Mouse (Mus musculus): ENCODE data around the gene Rgs19. TPM values are rescaled to one million over a fixed set of nuclear protein-coding genes. Genes with fewer than 3 reads are reported as not detected.

The Rgs19 gene
- polyA plus RNA-seq, 1 experiment from 2014 or later, result 32.7 TPM

DNA sequence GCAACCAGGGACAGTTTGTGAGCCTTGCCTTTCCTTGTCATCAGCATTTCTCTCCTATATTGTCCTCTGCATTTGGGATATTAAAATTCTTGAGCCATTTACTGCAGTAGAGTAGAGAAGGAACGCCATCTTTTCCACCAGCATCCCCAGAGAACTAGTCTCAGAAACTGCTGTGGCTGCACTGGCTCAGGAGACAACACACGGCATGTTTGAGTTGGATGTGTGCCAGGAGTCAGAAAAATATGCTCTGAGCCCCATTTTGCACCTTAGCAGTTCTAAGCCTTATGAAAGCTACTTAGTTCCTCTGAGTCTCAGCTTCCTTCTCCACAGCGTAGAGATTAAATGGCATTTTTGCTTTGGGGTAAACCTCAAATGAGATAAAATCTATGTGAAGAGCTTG is 23.2 kb upstream of the Rgs19 start:
- TF ChIP-seq CTCF (IDR thresholded peaks at IDR 0.05) (no peak), EP300 (IDR thresholded peaks at IDR 0.05) (no peak)
- Histone ChIP-seq H3K4me2 (replicated peaks; ENCODE audit: low read depth, low read length) (no peak overlapping the region), H3K4me1 (ENCODE audit: insufficient read depth, low read depth, low read length) (no peaks in the 10 kb centered on the region), H3K36me3 (ENCODE audit: insufficient read depth, low read length) (no peaks in the 10 kb centered on the region), H3K9ac (replicated peaks; ENCODE audit: low read depth) (no peak overlapping the region), H3K9me3 (ENCODE audit: low read length) (no peaks in the 10 kb centered on the region), H3K27me3 (replicated peaks; ENCODE audit: insufficient read depth, low read length) (no peaks in the 10 kb centered on the region), H3K27ac (ENCODE audit: low read length) (no peak overlapping the region), H3K4me3 (ENCODE audit: low read depth, low read length) (no peak overlapping the region)
- WGBS, result 42% methylated on average over 3 of the region's 3 CpGs
- ATAC-seq (no peak), DNase-seq (ENCODE audit: low spot score) (no peak)

DNA sequence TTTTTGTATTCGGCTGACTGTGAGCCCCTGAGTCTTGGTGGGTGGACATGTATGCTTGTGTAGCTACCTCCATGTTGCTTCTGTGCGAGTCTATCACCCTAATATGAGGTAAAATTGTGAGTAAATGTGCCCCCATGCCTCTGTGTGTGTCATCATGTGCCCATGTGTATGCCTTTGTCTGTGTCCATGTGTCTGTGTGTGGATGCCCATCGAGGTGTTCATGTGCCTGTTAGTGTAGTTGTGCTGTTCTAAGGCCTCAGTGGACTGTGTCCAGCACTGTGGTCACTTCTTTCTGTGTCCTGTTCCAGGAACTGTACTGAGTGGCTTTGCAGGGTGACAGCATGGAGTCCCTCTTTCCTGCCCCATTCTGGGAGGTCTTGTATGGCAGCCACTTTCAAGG is 21.6 kb upstream of the Rgs19 start:
- H3K27me3 ChIP-seq (replicated peaks; ENCODE audit: insufficient read depth, low read length), result no peaks in the 10 kb centered on the region
- no peak overlapping the region for H3K4me3 ChIP-seq (ENCODE audit: low read depth, low read length)
- no peak for DNase-seq (ENCODE audit: low spot score)
- no peak overlapping the region for H3K27ac ChIP-seq (ENCODE audit: low read length)
- no peaks in the 10 kb centered on the region for H3K9me3 ChIP-seq (ENCODE audit: low read length)
- H3K4me1 ChIP-seq (ENCODE audit: insufficient read depth, low read depth, low read length), result no peaks in the 10 kb centered on the region
- H3K36me3 ChIP-seq (ENCODE audit: insufficient read depth, low read length), result no peaks in the 10 kb centered on the region
- no peak for TF ChIP-seq EP300 (IDR thresholded peaks at IDR 0.05)
- TF ChIP-seq CTCF (IDR thresholded peaks at IDR 0.05), result no peak
- ATAC-seq, result no peak
- 77% methylated on average over 3 of the region's 3 CpGs for WGBS
- H3K9ac ChIP-seq (replicated peaks; ENCODE audit: low read depth), result no peak overlapping the region
- no peak overlapping the region for H3K4me2 ChIP-seq (replicated peaks; ENCODE audit: low read depth, low read length)

DNA sequence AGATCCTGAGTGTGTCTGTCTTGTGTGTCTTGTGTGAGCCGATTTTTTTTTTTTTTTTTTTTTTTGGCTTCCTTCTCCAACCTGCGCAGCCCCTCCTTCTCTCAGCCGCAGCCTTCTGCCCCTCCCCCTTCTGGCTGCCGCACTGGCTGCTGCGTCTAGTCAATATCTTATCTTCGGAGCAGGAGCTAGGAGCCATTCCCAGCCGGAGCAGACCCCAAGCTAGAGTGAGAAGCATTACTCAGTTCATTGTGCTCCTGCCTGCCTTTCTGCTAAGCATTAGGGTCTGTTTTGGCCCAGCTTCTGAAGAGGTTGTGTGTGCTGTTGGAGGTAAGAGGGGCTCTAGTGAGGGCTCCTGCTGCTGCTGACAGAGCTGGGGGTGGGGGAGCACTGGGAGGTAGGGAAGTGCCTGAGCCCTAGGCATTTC is 21.1 kb upstream of the Rgs19 start, which contains the start of gene Oprl1:
TSS of gene Oprl1 (plus strand) at position 114 of the 424 bp plus-strand sequence.
- no peak for TF ChIP-seq EP300 (IDR thresholded peaks at IDR 0.05)
- no peak for TF ChIP-seq CTCF (IDR thresholded peaks at IDR 0.05)
- DNase-seq (ENCODE audit: low spot score), result no peak

DNA sequence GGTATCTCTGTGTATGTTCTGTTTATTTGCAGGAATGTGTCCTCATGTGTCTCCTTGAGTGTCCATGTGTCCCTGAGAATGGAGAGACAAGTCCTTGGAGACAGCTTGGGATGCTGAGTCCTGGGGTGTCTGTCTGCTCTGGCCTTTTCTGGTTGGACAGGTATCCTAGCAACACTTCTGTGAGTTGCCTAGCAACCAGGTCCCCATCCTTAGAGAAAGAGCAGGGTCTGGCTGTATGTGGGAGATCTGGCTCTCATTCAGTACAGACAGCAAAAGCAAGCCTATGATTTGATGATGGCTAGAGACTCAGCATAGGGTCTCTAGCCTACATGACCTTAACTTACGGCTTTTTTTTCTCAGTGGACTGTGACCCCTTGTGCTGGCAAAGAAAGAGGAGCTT is 20.0 kb upstream of the Rgs19 start:
- Histone ChIP-seq H3K4me1 (ENCODE audit: insufficient read depth, low read depth, low read length) (no peaks in the 10 kb centered on the region), H3K4me2 (replicated peaks; ENCODE audit: low read depth, low read length) (no peak overlapping the region), H3K27me3 (replicated peaks; ENCODE audit: insufficient read depth, low read length) (no peaks in the 10 kb centered on the region), H3K27ac (ENCODE audit: low read length) (no peak overlapping the region), H3K36me3 (ENCODE audit: insufficient read depth, low read length) (no peaks in the 10 kb centered on the region), H3K9ac (replicated peaks; ENCODE audit: low read depth) (no peak overlapping the region), H3K4me3 (ENCODE audit: low read depth, low read length) (no peak overlapping the region), H3K9me3 (ENCODE audit: low read length) (no peaks in the 10 kb centered on the region)
- 96% methylated on average over 1 of the region's 1 CpGs for WGBS
- ATAC-seq (no peak), DNase-seq (ENCODE audit: low spot score) (no peak)
- TF ChIP-seq EP300 (IDR thresholded peaks at IDR 0.05) (no peak), CTCF (IDR thresholded peaks at IDR 0.05) (no peak)

More for the DNA sequence above, 21.1 kb upstream of the Rgs19 start, which contains the start of gene Oprl1:
- WGBS, result under 1% methylated on average over 7 of the region's 7 CpGs
- H3K27ac ChIP-seq (ENCODE audit: low read length), result no peak within 1 kb of the TSS
- no peak within 1 kb of the TSS for H3K4me3 ChIP-seq (ENCODE audit: low read depth, low read length)
- no peaks in the 10 kb centered on the region for H3K27me3 ChIP-seq (replicated peaks; ENCODE audit: insufficient read depth, low read length)
- H3K4me1 ChIP-seq (ENCODE audit: insufficient read depth, low read depth, low read length), result no peaks in the 10 kb centered on the region
- no peak within 1 kb of the TSS for H3K9ac ChIP-seq (replicated peaks; ENCODE audit: low read depth)
- H3K36me3 ChIP-seq (ENCODE audit: insufficient read depth, low read length), result no peaks in the 10 kb centered on the region
- no peak within 1 kb of the TSS for H3K4me2 ChIP-seq (replicated peaks; ENCODE audit: low read depth, low read length)
- ATAC-seq, result no peak
- H3K9me3 ChIP-seq (ENCODE audit: low read length), result no peaks in the 10 kb centered on the region

DNA sequence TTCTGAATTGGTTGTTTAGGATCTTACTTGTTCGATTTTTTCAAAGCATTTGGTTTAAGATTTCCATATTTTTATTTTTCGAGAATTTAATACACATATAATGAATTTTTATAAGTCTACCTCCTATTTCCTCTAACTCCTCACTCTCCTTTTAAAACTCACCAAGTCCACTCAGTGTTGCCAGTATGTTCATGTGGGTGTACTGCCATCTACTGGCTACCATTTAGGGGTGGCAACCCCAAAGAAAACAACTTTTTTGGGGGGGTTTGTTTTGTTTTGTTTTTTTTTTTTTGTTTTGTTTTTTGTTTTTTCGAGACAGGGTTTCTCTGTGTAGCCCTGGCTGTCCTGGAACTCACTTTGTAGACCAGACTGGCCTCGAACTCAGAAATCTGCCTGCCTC is 12.9 kb upstream of the Rgs19 start:
- DNase-seq (ENCODE audit: low spot score), result peak; percentile 34

DNA sequence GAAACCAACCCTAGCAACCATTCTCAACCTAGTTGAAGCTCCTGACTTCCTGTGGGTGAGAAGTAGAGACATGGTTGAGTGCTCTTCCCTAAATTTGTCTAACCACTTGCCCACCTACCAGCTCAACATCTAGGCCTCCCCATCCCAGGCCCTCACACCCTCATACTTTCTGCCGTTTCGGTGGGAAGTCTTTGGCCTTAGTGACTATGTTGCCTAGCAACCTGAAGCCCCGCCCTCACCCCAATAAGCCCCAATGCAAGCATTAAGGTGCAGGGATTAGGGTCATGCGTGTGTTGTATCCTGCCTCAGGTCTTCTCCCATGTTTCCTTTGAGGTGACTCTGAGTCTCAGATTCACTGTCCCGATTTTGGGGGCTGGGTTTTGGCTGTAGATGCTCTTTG is 4.5 kb upstream of the Rgs19 start, which contains the start of gene Lkaaear1:
TSS of gene Lkaaear1 (minus strand) at position 202 of the 400 bp plus-strand sequence.
- Histone ChIP-seq H3K4me1 (ENCODE audit: insufficient read depth, low read depth, low read length) (peaks cover under 1% of the 10 kb centered on the region; the same call in 1 of the 2 replicates), H3K9ac (replicated peaks; ENCODE audit: low read depth) (no peak within 1 kb of the TSS), H3K4me3 (ENCODE audit: low read depth, low read length) (no peak within 1 kb of the TSS), H3K36me3 (ENCODE audit: insufficient read depth, low read length) (no peaks in the 10 kb centered on the region), H3K9me3 (ENCODE audit: low read length) (no peaks in the 10 kb centered on the region), H3K4me2 (replicated peaks; ENCODE audit: low read depth, low read length) (no peak within 1 kb of the TSS), H3K27me3 (replicated peaks; ENCODE audit: insufficient read depth, low read length) (no peaks in the 10 kb centered on the region), H3K27ac (ENCODE audit: low read length) (no peak within 1 kb of the TSS)
- ATAC-seq, result no peak
- DNase-seq (ENCODE audit: low spot score), result no peak
- WGBS, result 50% methylated on average over 5 of the region's 5 CpGs
- no peak for TF ChIP-seq EP300 (IDR thresholded peaks at IDR 0.05)
- no peak for TF ChIP-seq CTCF (IDR thresholded peaks at IDR 0.05)

More for the DNA sequence above, 12.9 kb upstream of the Rgs19 start:
- no peaks in the 10 kb centered on the region for H3K4me1 ChIP-seq (ENCODE audit: insufficient read depth, low read depth, low read length)
- no peak for ATAC-seq
- H3K36me3 ChIP-seq (ENCODE audit: insufficient read depth, low read length), result no peaks in the 10 kb centered on the region
- TF ChIP-seq CTCF (IDR thresholded peaks at IDR 0.05) (peak; percentile 64), EP300 (IDR thresholded peaks at IDR 0.05) (no peak)
- H3K9ac ChIP-seq (replicated peaks; ENCODE audit: low read depth), result no peak overlapping the region
- H3K27me3 ChIP-seq (replicated peaks; ENCODE audit: insufficient read depth, low read length), result no peaks in the 10 kb centered on the region
- H3K4me2 ChIP-seq (replicated peaks; ENCODE audit: low read depth, low read length), result no peak overlapping the region
- no peak overlapping the region for H3K27ac ChIP-seq (ENCODE audit: low read length)
- H3K4me3 ChIP-seq (ENCODE audit: low read depth, low read length), result no peak overlapping the region
- H3K9me3 ChIP-seq (ENCODE audit: low read length), result no peaks in the 10 kb centered on the region
- 47% methylated on average over 4 of the region's 4 CpGs for WGBS

Measured in lung, postnatal 0 days (tissue).